Mouse (Mus musculus) lung, postnatal 14 days (tissue): ENCODE measurements around the gene Cat.

Source experiments
- DNase-seq: peaks from one replicate; pipeline ENCODE4 v3.0.0; 2021

Gene Cat

GRCm38 (mm10) chr2:103476657-103477056 lies 8.3 kb downstream of the Cat start:
- DNase-seq, result no peak

GRCm38 (mm10) chr2:103476180-103476579 lies 8.8 kb downstream of the Cat start:
- DNase-seq, result no peak

GRCm38 (mm10) chr2:103473362-103473761 lies 11.6 kb downstream of the Cat start:
- no peak for DNase-seq

DNA sequence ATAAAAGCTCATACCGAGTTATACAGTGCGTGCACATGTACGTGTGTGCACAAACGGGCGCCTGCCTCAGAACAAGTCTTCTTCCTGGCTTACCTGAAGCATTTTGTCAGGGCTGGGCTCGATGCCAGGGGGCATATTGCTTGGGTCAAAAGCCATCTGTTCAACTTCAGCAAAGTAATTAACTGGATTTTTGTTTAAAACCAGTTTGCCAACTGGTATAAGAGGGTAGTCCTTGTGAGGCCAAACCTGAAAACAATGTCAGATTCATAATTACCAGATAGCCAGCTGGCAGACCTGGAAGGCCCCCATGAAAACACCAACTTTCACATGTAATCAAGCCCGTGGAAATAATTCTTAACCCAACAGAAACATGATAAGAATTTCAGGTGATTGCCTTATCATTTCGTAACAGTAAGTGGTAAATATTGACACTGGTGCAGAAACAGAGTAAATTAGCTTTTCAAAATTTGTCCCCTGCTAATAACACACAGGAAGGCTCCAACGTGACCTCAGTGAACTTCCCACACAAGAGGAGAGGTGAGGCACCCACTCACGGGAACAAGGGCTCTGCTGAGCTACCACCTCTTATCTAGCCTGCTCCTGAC lies 17.9 kb downstream of the Cat start:
- peak; percentile 57 for DNase-seq

DNA sequence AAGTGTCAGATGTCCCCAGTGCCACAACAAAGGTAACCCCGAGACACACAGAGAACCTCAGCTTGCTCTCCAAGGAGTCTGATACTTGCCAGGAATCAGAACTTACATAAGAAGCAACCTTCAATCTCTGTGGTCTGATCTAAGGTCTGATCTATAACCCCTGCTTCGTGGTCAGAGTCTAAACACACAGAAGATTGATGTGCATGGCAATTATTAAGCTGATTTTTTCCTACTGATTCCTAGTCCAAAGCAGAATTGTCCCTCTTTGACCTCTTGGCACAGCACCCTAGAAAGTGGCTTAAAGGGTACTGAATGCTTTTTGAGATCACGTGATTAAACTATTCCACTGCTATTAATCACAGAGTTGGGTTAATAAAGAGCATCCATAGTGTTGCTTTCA lies 18.7 kb downstream of the Cat start:
- DNase-seq, result no peak

DNA sequence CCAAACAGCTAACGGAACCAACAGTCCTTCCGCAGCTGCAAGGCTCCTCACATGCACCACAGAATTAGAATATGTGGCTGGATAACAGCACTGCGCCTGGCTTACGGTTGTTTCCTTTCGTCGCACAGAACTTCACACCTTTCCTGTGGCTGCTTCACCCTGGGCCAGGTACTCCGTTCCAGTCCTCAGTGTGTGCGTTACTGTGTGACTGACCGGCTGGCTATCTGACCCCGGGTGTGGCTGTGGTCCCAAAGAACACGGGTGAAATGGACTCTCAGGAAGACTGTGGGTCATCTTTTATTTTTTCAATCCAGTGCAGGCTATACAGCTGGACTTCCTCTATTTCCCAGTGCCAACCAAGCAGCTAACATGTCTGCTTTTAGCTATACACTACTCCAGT lies 19.5 kb downstream of the Cat start:
- DNase-seq, result no peak

GRCm38 (mm10) chr2:103464524-103464923 lies 20.4 kb downstream of the Cat start:
- DNase-seq, result no peak

DNA sequence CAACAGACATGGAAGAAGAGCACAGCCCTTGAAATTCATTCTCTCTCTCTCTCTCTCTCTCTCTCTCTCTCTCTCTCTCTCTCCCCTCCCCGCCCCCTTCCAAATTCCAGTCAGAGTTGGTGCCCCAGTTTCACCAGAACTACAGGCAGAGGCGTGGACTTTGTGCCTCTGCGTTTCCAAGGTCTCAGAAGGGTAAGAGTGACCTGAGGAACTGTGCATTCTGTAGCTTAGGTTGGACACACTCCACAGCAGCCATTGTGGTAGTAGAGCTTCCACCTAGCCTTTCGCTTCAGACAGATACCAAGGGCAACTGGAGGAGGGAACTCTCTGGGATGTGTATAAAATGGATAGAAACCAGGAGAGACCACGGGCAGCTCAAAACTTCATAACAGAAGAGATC lies 22.2 kb downstream of the Cat start:
- no peak for DNase-seq

DNA sequence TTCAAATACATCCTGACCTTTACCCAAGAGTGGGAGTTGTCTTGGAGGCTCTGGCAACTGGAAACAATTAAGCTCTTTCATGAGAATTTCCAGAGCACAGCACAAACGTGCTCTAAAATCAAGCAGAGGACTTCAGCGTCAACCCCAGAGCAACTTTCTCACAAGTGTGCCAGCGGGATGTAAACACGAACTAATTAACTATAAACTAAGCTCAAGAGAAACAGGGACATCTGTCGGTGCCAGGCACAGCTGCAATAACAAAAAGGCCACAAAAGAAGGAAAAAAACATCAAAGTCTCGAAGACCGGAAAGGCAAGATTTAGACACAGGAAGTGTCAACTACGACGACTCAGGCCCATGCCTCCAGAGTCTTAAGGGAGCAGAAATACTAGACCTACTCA lies 23.2 kb downstream of the Cat start:
- DNase-seq, result no peak

DNA sequence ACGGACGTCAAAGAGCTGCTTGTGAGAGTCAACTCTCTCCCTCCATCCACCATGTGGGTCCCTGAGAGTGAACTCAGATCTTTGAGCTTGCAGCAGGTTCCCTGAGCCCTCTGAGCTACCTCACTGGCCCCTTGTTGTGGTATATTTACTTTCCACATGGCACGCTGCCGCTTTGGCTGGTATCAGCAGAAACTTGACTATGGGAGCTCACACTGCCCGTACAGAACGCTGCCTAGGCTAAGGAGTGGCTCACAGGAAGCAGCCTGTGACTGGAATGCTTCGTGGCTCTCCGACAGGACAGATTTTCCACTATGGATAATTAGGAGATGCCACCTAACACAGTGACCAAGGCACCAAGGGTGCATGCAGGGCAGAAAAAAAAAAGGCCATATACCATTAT lies 23.8 kb downstream of the Cat start:
- DNase-seq, result no peak

DNA sequence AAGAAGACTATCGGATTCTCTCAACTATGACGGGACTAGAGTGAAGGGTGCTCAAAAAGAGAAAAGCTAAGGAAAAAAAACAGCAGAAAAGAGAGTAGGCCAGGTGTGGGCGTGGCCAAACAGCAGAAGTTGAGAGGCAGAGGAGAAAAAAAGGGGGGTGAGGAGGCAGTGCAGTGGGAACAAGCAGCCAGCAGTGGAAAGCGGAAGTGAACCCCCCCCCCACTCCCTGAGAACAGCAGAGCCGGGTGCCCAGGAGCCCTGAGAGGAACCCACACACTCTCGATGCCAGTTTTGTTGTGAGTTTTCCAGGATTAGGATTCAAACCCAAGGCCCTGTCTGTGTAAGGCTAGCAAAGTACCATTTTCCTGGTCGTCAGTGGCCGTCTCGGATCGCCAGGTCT lies 25.9 kb downstream of the Cat start:
- no peak for DNase-seq

DNA sequence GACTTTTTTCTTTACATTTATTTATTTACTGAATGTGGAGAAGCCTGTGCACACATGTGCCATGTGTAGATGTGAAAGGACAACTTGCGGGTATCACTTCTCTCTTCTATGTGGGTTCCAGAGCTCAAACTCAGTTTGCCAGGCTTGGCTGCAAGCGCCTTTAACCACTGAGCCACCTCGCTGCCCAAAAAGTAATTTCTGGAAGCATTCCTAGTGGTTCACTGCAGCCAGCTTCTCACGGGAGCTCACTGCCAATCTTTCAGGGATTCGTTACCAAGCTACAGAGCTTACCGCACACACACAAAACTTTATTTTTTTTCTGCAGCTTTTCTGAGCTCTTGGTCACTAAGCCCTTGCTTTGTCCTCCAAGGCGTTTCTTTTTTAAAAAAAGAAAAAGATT lies 27.3 kb downstream of the Cat start:
- DNase-seq, result no peak

GRCm38 (mm10) chr2:103457048-103457447 lies 27.9 kb downstream of the Cat start:
- no peak for DNase-seq

- peak; percentile 88 for DNase-seq
Measured at GRCm38 (mm10) chr2:103456646-103457045, 28.3 kb downstream of the Cat start.

DNA sequence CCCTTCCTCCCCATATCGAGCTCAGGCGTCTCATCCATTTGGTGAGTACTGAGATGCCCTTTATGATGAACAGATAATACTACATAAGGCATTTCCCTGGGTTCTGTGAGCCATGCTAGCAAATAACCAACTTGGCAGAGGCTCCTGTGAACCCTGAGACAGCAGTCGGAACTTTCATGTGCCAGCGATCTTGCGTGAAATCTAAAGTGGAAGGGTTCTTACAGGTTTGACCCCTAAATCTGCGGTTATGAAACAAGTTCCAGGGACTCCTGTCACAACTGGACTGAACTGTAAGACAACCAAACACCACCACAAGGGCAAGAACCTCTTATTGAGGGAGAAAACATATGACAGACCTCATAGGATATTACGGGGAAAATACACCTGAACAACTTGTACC lies 29.2 kb downstream of the Cat start:
- no peak for DNase-seq

GRCm38 (mm10) chr2:103452550-103452949 lies 32.4 kb downstream of the Cat start:
- DNase-seq, result no peak

DNA sequence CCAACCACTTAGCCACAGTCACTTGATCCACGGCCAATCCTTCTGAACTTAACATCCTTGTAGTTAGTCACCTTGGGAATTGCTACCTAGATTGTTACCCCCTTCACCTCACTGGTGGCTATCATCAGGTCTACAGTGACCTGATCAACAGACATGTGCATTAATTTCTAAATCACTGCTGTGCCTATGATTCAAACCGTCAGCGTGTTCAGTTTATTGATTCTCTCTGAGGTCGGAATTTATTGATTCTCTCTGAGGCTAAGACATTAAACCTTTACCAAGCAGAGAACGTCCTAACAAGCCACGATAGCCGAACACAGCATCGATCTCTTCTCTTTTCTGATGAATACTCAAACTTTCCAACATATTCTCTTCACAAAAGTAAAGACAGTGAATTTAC lies 34.7 kb downstream of the Cat start:
- no peak for DNase-seq

DNA sequence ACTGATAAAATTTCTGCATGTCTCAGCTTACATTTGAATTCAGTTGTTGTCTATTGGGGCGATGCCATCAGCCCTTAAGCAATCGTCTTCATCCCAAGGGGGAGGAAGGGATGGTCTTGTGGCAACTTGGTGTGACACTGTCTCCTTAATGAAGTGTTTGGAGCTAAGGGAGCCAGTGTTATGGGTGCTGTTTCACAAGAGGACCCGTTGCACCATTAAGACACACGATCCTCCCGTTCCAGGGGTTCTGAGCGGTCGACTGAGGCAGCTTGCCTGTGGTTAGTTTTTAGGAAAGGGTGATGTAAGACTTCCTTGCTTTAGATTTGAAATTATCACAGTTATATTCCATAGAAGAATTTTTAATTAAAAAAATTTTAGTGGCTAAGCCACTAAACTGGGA lies 35.1 kb downstream of the Cat start:
- DNase-seq, result no peak

- DNase-seq, result no peak
Measured at GRCm38 (mm10) chr2:103448947-103449560, 35.9 kb downstream of the Cat start.

GRCm38 (mm10) chr2:103446326-103446725 lies 38.6 kb downstream of the Cat start:
- no peak for DNase-seq

DNA sequence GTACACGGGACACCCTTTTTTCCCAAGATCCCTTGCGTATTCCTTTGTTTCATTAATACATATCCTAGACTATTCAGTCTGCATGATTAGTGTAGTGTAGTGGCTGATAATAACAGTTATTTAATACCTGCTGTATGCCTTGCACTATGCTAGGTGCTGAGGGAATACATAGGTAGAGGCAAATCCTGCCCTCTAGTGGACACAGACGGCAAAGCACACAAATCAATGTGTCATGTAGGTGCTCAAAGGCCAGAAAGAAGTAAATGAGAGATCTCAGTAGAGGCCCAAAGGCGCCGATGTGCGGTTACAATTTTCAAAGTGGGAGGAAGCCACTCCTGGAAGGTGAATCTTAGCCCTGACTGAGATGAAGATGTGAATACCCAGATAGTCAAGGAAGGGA lies 39.2 kb downstream of the Cat start:
- peak; percentile 64 for DNase-seq

DNA sequence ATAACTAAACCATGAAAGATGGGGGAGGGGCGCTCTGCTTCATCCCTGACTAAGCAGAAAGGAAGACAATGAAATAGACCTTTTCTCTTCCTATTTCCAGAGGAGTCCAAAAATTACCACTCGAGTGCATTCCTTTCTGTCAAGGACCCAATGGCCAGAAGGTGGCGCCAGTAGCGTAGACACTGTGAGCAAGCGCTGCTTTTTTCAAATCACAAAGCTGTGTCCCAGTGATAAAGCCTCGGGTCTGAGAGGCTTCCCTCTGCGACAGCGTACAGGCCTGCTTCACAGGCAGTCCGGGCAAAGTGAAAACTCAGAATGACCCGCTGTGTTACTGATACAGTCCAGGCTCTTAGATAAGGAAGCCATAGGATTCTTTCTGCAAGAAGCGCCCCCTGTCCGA lies 45.2 kb downstream of the Cat start:
- peak; percentile 88 for DNase-seq

DNA sequence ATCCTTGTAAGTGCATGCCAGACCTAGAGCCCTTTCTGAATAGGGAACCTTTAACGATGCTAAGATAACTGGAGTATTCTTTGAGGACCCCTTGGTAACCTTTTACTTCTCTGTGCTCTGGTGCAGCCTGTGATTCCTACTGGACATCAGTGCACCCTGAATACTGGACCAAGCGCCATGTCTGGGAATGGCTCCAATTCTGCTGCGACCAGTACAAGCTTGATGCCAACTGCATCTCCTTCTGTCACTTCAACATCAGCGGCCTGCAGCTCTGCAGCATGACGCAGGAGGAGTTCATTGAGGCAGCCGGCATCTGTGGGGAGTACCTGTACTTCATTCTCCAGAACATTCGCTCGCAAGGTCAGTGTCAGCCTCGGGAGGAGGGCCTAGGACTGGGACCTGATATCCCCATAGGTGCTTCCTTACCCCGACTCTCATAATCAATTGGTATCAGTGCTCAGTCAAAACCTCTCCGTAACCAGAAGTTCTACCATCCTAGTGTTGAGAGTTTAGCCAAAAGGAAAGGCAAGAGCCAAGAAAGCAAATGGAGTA lies 45.8 kb downstream of the Cat start:
- DNase-seq, result no peak

DNA sequence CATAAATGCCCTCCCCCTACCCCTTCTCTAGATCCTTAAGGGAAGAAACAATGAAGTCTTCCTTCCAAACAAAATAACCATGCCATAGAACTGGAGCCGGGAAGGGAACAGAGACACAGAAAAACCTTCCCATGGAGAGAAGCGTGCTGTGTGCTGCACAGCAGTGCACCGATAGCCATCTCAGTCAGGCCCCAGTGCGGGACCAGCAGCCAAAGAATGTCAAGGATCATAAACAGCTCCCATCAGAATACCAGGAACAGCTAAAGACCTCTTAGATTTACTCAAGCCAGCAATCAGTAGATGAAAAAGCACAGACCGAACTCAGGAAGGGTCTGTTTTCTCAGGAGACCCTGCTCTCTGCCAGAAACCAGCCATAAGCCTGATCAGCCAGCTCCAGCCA lies 48.4 kb downstream of the Cat start:
- no peak for DNase-seq

DNA sequence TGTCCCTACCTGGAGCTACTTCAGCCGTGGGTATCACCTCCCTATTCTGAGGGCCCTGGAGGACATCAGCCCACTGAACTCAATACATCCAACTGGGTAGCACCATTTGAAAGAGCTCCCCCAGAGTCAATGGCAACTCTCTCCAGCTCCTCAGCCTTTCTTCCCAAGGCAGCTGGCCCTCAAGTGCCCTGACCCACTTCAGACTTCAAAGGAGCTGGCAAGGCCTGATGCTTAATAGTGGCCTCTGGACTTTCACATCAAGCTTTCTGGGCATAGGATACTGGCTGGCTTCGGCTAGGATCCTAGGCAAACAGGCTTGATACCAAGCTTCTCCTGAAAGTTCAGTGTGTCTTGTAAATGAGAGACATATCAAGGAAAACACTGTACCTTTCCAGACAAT lies 49.9 kb downstream of the Cat start:
- peak; percentile 64 for DNase-seq
